Comparison of ENCODE assay signal across 16 mouse cellular contexts in the genomic region with DNA sequence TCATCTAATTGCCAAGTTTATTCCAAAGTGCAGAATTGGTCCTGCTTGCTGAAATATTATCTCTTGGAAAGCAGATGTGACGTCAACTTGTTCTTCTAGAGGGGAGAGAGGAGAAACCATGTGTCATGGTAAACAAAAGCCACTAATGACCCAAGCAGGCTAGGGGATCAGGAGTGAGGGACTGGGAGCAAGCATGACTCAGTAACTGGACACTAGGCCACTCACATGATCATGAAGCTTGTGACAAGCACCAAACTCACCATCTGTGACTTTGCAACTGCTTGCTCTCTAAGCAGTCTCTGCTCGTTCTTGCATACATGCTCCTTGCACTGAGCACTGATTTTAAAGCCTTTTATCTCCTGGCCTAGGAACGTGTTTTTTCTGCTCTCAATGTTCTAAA.
"Had no signal": no experiment of that assay in that cellular context is flagged by ENCODE, and none has a peak within 500 bp of the region (broad histone marks: within the 10 kb centered on the region; RNA-seq: fewer than 3 reads in every experiment).

No protein-coding gene starts in this region.

- H3K9me3 ChIP-seq: intestine, embryonic 15.5 days; liver, embryonic 13.5 days; midbrain, embryonic 12.5 days; midbrain, embryonic 15.5 days; neural tube, embryonic 13.5 days had no signal

- H3K4me2 ChIP-seq: intestine, embryonic 15.5 days; liver, embryonic 13.5 days; midbrain, embryonic 12.5 days; midbrain, embryonic 15.5 days; neural tube, embryonic 13.5 days had no signal

- H3K27me3 ChIP-seq: intestine, embryonic 15.5 days; liver, embryonic 13.5 days; midbrain, embryonic 12.5 days; midbrain, embryonic 15.5 days; neural tube, embryonic 13.5 days had no signal

- H3K4me1 ChIP-seq: intestine, embryonic 15.5 days; liver, embryonic 13.5 days; midbrain, embryonic 12.5 days; midbrain, embryonic 15.5 days had no signal

- H3K4me3 ChIP-seq: intestine, embryonic 15.5 days; liver, embryonic 13.5 days; midbrain, embryonic 12.5 days; midbrain, embryonic 15.5 days; neural tube, embryonic 13.5 days had no signal

- ATAC-seq: intestine, embryonic 15.5 days had no signal

- H3K9ac ChIP-seq: intestine, embryonic 15.5 days; liver, embryonic 13.5 days; midbrain, embryonic 12.5 days; midbrain, embryonic 15.5 days; neural tube, embryonic 13.5 days had no signal

- DNase-seq: kidney, adult 11 months; kidney, adult 8-10 months; kidney, postnatal 14 days; layer of hippocampus, adult 9-11 months; liver, embryonic 13.5 days; lung, adult 2 months; lung, postnatal 14 days; lung, postnatal 4 days; thymus, adult 2 months; thymus, postnatal 14 days; thymus, postnatal 4 days had no signal

- H3K36me3 ChIP-seq: intestine, embryonic 15.5 days; liver, embryonic 13.5 days; midbrain, embryonic 12.5 days; midbrain, embryonic 15.5 days; neural tube, embryonic 13.5 days had no signal

- H3K27ac ChIP-seq: intestine, embryonic 15.5 days; liver, embryonic 13.5 days; midbrain, embryonic 12.5 days; midbrain, embryonic 15.5 days; neural tube, embryonic 13.5 days; stomach, postnatal 0 days had no signal
